Mouse (Mus musculus) liver, embryonic 13.5 days (tissue): ENCODE data around the gene Ifi204. TPM values are rescaled to one million over a fixed set of nuclear protein-coding genes. Genes with fewer than 3 reads are reported as not detected.
A peak's percentile ranks its signal among the peaks of the same experiment; 100 is the strongest.
"Not testable (repeated sequence)": the region's sequence is repeated elsewhere in the genome, so short reads cannot be mapped to it uniquely, and the experiment has no call there.

Experiments used
- ATAC-seq: fragments of 200-750 bp; cut with Nextera tagmentation; 2 replicates; pipeline ENCODE4 v1.8.0; 2017; ENCODE audit warnings: low read depth, mild to moderate bottlenecking, moderate number of reproducible peaks, moderate library complexity
- DNase-seq: peaks from one replicate; pipeline ENCODE4 v3.0.0; 2022
- H3K27ac ChIP-seq: fragments of 300-500 bp; sonication (generic); 2 replicates; pipeline ENCODE4 v1.5.1; 2015; ENCODE audit warnings: moderate library complexity, mild to moderate bottlenecking, inconsistent platforms
- H3K27me3 ChIP-seq: fragments of 300-500 bp; sonication (generic); 2 replicates; pipeline ENCODE4 v1.6.1; 2015; ENCODE audit warnings: mild to moderate bottlenecking, inconsistent platforms
- H3K36me3 ChIP-seq: fragments of 300-500 bp; sonication (generic); 2 replicates; pipeline ENCODE4 v1.6.1; 2015; ENCODE audit warnings: mild to moderate bottlenecking, inconsistent platforms
- H3K4me1 ChIP-seq: fragments of 300-500 bp; sonication (generic); replicated peaks from 2 replicates; pipeline ENCODE4 v1.6.1; 2015; ENCODE audit warnings: inconsistent platforms
- H3K4me2 ChIP-seq: fragments of 300-500 bp; sonication (generic); 2 replicates; pipeline ENCODE4 v1.6.1; 2015; ENCODE audit warnings: inconsistent platforms, mild to moderate bottlenecking, moderate library complexity
- H3K4me3 ChIP-seq: fragments of 300-500 bp; sonication (generic); replicated peaks from 2 replicates; pipeline ENCODE4 v1.5.1; 2015; ENCODE audit warnings: mild to moderate bottlenecking, inconsistent platforms
- H3K9ac ChIP-seq: fragments of 300-500 bp; sonication (generic); 2 replicates; pipeline ENCODE4 v1.6.1; 2015; ENCODE audit warnings: mild to moderate bottlenecking, inconsistent platforms
- H3K9me3 ChIP-seq: fragments of 300-500 bp; sonication (generic); replicated peaks from 2 replicates; pipeline ENCODE4 v1.6.1; 2016; ENCODE audit warnings: inconsistent platforms
- WGBS: fragments of 180-500 bp; shearing (Covaris S2); methylation state at CpG from one replicate; pipeline ENCODE4 v1.1.7; 2015; ENCODE audit not compliant: insufficient replicate concordance; 5-methylcytosine and 5-hydroxymethylcytosine counted together
- polyA plus RNA-seq: library from polyadenylated mRNA; unstranded; fragments of >200 nt; fragmentation: Nextera tagmentation; extraction: Ambion mirVana; gene quantifications from 2 replicates; pipeline ENCODE4 v1.2.1, GENCODE M21; 2015

Gene Ifi204
- polyA plus RNA-seq = 3.0 and 4.5 TPM in 2 replicates

DNA sequence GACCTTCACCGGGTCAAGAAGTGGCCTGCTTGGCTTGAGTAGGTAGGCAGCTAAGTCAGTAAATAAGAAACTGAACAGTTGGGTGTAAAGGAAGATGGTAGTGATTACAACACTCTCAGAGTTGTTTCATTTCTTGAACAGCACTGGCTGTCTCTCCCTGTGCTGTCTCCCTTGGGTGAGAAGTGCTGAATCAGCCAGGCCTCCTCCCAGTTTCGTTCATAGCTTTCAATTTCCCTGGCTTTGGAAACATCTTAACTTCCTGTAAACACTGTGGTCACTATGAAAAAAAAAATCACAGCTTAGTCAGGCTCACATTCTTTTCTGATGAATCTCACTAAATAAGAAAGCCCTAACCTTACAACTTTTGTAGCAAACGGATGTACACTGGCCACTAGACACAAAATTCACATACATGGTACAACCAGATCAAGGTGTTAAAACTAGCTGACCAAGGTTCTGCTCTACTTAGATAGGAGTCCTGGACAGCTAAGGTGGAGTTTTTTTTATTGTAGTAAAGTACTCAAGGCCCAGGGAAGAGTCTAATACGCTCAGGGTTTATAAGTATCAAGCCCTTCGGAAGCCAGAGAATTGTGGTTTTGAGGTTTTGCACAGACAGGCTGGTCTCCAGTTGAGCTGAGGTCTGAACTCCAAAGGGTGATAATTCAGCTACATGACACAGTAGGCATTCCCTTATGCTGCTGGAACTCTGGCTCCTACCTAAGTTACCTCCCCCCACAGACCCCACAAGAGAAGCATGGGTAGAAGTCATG is at the start of gene Ifi204:
Ifi204 (minus strand) TSS at position 96 of the 770 bp plus-strand sequence.
- H3K9me3 ChIP-seq, H3K4me3 ChIP-seq, H3K4me1 ChIP-seq, H3K4me2 ChIP-seq, H3K9ac ChIP-seq, H3K27me3 ChIP-seq, H3K27ac ChIP-seq, DNase-seq, H3K36me3 ChIP-seq: not testable (repeated sequence)
- 27% methylated on average over 5 of the region's 5 CpGs for WGBS
- peak; percentile 65 for ATAC-seq

DNA sequence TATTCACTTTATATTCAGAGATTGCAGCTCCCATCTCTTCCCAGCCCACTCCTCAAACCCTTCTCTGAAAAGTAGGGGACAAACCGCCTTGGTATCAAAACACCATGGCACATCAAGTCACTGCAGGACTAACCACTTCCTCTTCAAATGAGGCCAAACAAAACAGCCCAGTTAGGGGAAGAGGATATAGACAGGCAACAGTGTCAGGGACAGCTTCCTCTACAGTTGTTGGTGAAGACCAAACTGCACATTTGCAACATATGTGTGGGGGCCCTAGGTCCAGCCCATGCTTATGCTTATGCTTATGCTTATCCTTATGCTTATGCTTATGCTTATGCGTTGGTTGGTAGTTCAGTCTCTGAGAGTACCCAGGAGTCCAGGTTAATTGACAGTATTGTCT is 42.6 kb upstream of the Ifi204 start:
- not testable (repeated sequence) for H3K9ac ChIP-seq, H3K27ac ChIP-seq, H3K4me1 ChIP-seq, H3K4me2 ChIP-seq, H3K27me3 ChIP-seq, H3K4me3 ChIP-seq, H3K9me3 ChIP-seq, DNase-seq, H3K36me3 ChIP-seq
- WGBS = 33% methylated on average over 2 of the region's 2 CpGs
- ATAC-seq = peak; percentile 48

DNA sequence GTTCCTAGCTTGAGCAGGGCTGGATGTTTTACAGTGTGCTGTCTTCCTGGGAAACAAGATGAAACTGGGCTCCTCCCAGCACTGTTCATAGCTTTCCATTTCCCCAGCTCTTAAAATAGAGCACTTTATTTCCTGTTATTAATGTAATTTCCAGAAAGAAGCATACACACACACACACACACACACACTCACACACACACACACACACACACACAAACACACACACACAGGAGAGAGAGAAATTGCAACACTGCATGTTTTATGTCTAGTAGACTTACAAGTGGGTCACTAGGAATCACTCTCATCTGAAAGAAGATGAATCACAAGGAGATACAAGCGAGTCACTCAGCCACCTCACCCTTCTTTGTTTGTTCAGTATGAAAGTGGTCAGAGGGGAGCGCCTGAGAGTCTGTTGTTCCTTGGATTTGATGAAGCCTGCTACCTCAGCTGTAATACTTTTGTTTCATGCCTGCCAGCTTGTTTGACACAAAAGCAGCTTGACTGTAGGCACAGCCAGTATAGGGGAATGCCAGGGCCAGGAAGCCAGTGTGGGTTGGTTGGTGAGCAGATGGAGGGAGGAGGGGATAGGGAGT is 36.0 kb upstream of the Ifi204 start:
- not testable (repeated sequence) for ATAC-seq, H3K4me3 ChIP-seq, H3K27ac ChIP-seq, DNase-seq, H3K36me3 ChIP-seq, H3K4me2 ChIP-seq, H3K9ac ChIP-seq, H3K4me1 ChIP-seq, H3K27me3 ChIP-seq, H3K9me3 ChIP-seq
- 57% methylated on average over 2 of the region's 2 CpGs for WGBS

DNA sequence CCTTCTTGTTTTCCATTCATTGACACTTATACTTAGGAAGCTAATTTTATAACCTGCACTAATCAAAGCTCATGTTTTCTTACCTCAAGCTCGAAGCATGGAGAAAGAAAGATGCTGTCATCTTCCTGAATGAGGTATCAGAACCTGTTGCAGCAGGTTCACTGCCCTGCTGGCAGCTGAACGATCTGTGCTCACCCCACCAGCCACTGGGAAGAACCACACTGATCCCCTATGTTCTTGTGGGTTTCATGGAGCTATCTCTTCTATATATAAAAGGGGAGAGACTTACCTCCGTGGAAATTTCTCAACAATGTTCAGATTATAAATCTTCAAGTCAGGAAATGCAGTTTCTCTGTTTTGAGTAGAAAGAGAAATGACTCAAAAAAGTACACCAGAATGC is 35.5 kb upstream of the Ifi204 start:
- ATAC-seq, H3K4me1 ChIP-seq, DNase-seq, H3K9ac ChIP-seq, H3K9me3 ChIP-seq, H3K27ac ChIP-seq, H3K36me3 ChIP-seq, H3K4me3 ChIP-seq, H3K4me2 ChIP-seq, H3K27me3 ChIP-seq: not testable (repeated sequence)
- 43% methylated on average over 3 of the region's 3 CpGs for WGBS

DNA sequence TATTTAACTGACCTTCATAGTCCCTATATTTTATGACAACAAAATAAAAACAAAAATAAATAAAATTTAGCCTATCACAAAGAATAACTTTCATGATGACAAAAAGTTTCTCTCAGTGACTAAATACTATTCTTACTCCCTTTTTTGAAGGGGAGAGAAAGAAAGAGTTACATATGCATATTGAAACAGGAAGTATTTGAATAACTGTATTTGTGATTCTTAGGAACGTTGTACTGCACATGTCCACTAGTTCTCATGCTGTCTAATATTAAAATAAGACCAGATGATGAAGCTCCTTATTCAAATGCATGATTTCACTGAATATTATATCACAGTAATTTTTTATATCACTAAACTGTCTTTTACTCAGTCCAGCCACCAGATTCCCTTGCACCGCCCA is 35.0 kb upstream of the Ifi204 start:
- 60% methylated on average over 2 of the region's 2 CpGs for WGBS
- not testable (repeated sequence) for H3K9me3 ChIP-seq, H3K36me3 ChIP-seq, H3K4me2 ChIP-seq, H3K4me1 ChIP-seq, H3K4me3 ChIP-seq, H3K27ac ChIP-seq, ATAC-seq, DNase-seq, H3K9ac ChIP-seq, H3K27me3 ChIP-seq

DNA sequence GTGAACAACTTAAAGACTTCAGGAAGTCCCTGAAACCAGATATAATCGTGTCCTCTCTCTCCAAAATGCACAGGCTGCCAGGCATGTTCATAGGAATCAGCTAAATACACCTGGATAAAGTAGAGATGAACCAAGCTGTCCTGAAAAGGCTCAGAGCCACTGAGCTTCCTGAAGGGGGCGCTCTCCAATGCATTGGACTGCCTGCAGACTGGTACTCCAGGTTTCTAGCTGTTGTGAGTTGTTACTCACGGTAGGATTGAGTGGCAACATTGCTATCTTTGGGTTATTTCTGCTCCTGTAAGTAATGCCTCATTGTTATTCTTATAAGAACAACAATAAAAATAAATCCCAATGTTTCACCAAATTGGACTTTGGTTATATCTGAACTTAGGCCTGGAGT is 6.7 kb upstream of the Ifi204 start:
- H3K9me3 ChIP-seq, H3K27ac ChIP-seq, H3K4me1 ChIP-seq, H3K9ac ChIP-seq, H3K36me3 ChIP-seq, H3K27me3 ChIP-seq, ATAC-seq, H3K4me2 ChIP-seq, H3K4me3 ChIP-seq, DNase-seq: not testable (repeated sequence)
- 32% methylated on average over 3 of the region's 3 CpGs for WGBS

DNA sequence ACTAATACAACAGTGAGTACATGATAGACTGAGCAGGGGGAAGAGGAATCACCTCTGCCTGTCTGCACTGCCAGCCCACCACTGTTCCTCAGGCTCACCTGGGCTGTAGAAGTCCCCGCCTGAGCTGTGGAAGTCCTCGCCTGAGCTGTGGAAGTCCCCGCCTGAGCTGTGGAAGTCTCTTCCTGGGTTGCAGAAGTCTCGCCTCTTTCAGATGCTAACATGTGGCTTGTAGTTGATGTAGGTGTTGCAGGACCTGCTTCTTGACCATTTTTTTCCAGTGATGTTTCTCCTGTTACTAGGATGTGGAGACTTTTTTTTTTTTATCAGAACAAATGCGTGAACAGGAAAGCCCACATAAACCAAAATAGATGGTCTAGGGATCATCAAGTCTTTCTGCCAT is 6.7 kb downstream of the Ifi204 start:
- ATAC-seq, H3K9me3 ChIP-seq, H3K27me3 ChIP-seq, H3K9ac ChIP-seq, H3K4me1 ChIP-seq, H3K36me3 ChIP-seq, DNase-seq, H3K4me3 ChIP-seq, H3K27ac ChIP-seq, H3K4me2 ChIP-seq: not testable (repeated sequence)
- WGBS = 66% methylated on average over 5 of the region's 5 CpGs

DNA sequence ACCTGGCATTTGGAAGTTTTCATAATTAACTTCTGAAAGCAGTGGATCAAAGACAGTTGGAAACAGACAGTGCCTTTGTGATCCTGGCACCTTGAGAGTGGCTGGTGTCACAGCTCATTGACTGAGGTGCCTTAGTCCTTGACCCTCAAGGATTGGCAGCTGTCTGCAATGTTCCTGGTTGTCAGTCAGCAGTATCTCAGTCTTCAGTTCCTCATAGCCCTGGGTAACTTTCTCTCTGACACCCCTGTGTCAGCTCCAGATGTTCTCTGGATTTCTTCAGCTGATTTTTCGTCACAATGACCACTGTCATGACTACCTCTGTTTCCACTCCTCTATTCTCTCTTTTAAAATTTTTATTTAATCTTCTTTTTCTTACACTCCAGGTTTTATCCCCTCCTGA is 24.5 kb downstream of the Ifi204 start:
- Histone ChIP-seq H3K4me2 (no peak overlapping the region), H3K9me3 (no peaks in the 10 kb centered on the region), H3K27me3 (no peaks in the 10 kb centered on the region), H3K36me3 (no peaks in the 10 kb centered on the region), H3K4me3 (no peak overlapping the region), H3K4me1 (no peaks in the 10 kb centered on the region), H3K27ac (no peak overlapping the region), H3K9ac (no peak overlapping the region)
- DNase-seq = no peak
- ATAC-seq = no peak
- WGBS = 36% methylated on average over 1 of the region's 1 CpGs

DNA sequence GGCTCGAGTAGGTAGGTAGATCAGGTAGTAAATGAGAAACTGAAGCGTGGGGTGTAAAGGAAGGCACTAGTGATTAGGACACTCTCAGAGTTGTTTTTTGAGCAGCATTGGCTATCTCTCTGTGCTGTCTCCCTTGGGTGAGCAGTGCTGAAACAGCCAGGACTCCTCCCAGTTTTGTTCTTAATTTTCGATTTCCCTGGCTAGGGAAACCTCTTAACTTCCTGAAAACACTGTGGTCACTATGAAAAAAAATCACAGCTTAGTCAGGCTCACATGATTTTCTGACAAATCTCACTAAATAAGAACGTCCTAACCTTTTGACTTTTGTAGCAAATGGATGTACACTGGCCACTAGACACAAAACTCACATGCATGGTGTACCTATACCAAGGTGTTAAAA is 25.1 kb downstream of the Ifi204 start, which contains the start of gene Ifi207:
Ifi207 (minus strand) TSS at position 92 of the 400 bp plus-strand sequence.
- no peaks in the 10 kb centered on the region for H3K9me3 ChIP-seq
- H3K4me2 ChIP-seq = no peak within 1 kb of the TSS
- no peak within 1 kb of the TSS for H3K4me3 ChIP-seq
- DNase-seq (no peak), ATAC-seq (no peak)
- H3K9ac ChIP-seq = no peak within 1 kb of the TSS
- no peaks in the 10 kb centered on the region for H3K4me1 ChIP-seq
- 34% methylated on average over 4 of the region's 4 CpGs for whole genome bisulfite sequencing
- no peak within 1 kb of the TSS for H3K27ac ChIP-seq
- H3K27me3 ChIP-seq = no peaks in the 10 kb centered on the region
- no peaks in the 10 kb centered on the region for H3K36me3 ChIP-seq

DNA sequence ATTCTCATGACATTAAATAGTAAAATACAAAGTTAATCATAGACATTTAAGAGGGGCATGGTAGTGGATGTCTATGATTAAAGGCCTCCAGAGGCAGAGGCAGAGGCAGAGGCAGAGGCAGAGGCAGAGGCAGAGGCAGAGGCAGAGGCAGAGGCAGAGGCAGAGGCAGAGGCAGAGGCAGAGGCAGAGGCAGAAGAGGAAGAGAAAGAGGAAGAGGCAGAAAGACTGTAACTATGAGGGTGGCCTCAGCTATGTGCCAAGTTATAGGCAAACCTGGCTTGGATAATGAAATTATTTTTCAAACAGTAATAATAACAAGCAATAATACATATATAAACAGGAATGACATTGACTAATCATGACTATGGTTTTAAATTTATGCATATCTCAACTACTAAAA is 26.2 kb downstream of the Ifi204 start:
- Histone ChIP-seq H3K36me3 (no peaks in the 10 kb centered on the region), H3K9me3 (no peaks in the 10 kb centered on the region), H3K9ac (no peak overlapping the region), H3K4me3 (no peak overlapping the region), H3K27me3 (no peaks in the 10 kb centered on the region), H3K4me1 (no peaks in the 10 kb centered on the region), H3K4me2 (no peak overlapping the region), H3K27ac (no peak overlapping the region)
- no peak for DNase-seq
- no peak for ATAC-seq

DNA sequence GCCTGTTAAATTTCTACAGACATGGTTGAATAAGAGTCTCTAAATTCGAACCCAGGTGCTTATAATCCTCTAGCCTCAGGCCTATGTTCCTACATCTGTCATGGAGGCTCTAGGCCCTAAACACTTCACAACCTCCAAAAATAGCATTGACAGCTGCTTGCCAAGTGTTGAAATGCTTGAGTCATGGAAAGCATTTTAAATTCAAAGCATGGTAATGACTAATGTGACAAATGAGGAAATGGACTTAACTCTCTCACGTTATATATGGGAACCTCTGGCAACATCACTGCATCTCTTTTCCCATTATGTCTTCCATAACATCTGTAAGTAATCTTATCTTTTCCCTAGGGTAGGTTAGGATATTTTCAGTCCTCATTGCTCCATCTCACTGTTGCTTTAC is 29.8 kb downstream of the Ifi204 start:
- H3K36me3 ChIP-seq = no peaks in the 10 kb centered on the region
- DNase-seq (no peak), ATAC-seq (no peak)
- H3K9me3 ChIP-seq = no peaks in the 10 kb centered on the region
- H3K4me1 ChIP-seq = no peaks in the 10 kb centered on the region
- no peak overlapping the region for H3K4me3 ChIP-seq
- no peak overlapping the region for H3K27ac ChIP-seq
- no peak overlapping the region for H3K9ac ChIP-seq
- 39% methylated on average over 2 of the region's 2 CpGs for WGBS
- no peak overlapping the region for H3K4me2 ChIP-seq
- no peaks in the 10 kb centered on the region for H3K27me3 ChIP-seq

DNA sequence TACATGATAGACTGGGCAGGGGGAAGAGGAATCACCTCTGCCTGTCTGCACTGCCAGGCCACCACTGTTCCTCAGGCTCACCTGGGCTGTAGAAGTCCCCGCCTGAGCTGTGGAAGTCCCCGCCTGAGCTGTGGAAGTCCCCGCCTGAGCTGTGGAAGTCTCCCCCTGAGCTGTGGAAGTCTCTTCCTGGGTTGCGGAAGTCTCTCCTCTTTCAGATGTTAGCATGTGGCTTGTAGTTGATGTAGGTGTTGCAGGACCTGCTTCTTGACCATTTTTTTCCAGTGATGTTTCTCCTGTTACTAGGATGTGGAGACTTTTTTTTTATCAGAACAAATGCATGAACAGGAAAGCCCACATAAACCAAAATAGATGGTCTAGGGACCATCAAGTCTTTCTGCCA is 31.7 kb downstream of the Ifi204 start:
- WGBS = 72% methylated on average over 4 of the region's 4 CpGs
- H3K27me3 ChIP-seq, ATAC-seq, DNase-seq, H3K4me2 ChIP-seq, H3K27ac ChIP-seq, H3K36me3 ChIP-seq, H3K4me3 ChIP-seq, H3K9me3 ChIP-seq, H3K9ac ChIP-seq, H3K4me1 ChIP-seq: not testable (repeated sequence)
